Mouse (Mus musculus) hematopoietic stem cell, adult 5-6 weeks (primary cell): Measurements from ENCODE around the gene Sgsm3. TPM values are rescaled to one million over a fixed set of nuclear protein-coding genes. Genes with fewer than 3 reads are reported as not detected.

Experiments used
- ATAC-seq, 2 experiments: fragments of 125-278 bp in 1 of 2; replicated peaks in 1 of 2; 2 replicates each; pipeline ENCODE4 v1.8.0; 2016 to 2017; ENCODE audit warnings: inconsistent platforms in 2 of 2, mild to moderate bottlenecking in 2 of 2, moderate number of reproducible peaks in 2 of 2, low read depth in 1 of 2, moderate TSS enrichment in 1 of 2; ENCODE audit not compliant: low FRiP score in 2 of 2, poor library complexity in 2 of 2, severe bottlenecking in 2 of 2, insufficient read depth in 1 of 2, low TSS enrichment in 1 of 2
- total RNA-seq: library from RNA; stranded (forward); fragments of 172-1452, 232-1000 nt; gene quantifications from 2 replicates; pipeline ENCODE4 v1.2.3, GENCODE M21; 2017

Gene Sgsm3
- total RNA-seq, 1 experiment from 2014 or later: 39.5 TPM

GRCm38 (mm10) chr15:80955836-80956438 lies 21.6 kb upstream of the Sgsm3 start:
- ATAC-seq: no peak

- no peak for ATAC-seq
Observed at GRCm38 (mm10) chr15:80969371-80969770, 8.2 kb upstream of the Sgsm3 start.

GRCm38 (mm10) chr15:80974311-80974710 lies 3.3 kb upstream of the Sgsm3 start:
- no peak for ATAC-seq

- no peak for ATAC-seq
Observed at GRCm38 (mm10) chr15:80975666-80976065, 1.9 kb upstream of the Sgsm3 start.

- ATAC-seq: no peak
Observed at GRCm38 (mm10) chr15:80979611-80980010, 2.0 kb downstream of the Sgsm3 start.

GRCm38 (mm10) chr15:80981176-80981575 lies 3.6 kb downstream of the Sgsm3 start:
- ATAC-seq: no peak

GRCm38 (mm10) chr15:80983264-80983663 lies 5.7 kb downstream of the Sgsm3 start:
- ATAC-seq: no peak

GRCm38 (mm10) chr15:80988331-80988730 lies 10.8 kb downstream of the Sgsm3 start:
- ATAC-seq: no peak

GRCm38 (mm10) chr15:80989712-80990111 lies 12.1 kb downstream of the Sgsm3 start:
- peak; percentile 42; a peak in 2 of 4 replicates for ATAC-seq

- no peak for ATAC-seq
Observed at GRCm38 (mm10) chr15:80994959-80995358, 17.4 kb downstream of the Sgsm3 start.

GRCm38 (mm10) chr15:80996090-80996835 lies 18.7 kb downstream of the Sgsm3 start:
- ATAC-seq: no peak

- no peak for ATAC-seq
Observed at GRCm38 (mm10) chr15:80997077-80997476, 19.5 kb downstream of the Sgsm3 start.

- peak; percentile 12 to 51; a peak in 2 of 4 replicates for ATAC-seq
Observed at GRCm38 (mm10) chr15:81000419-81001138, 23.0 kb downstream of the Sgsm3 start.

- no peak for ATAC-seq
Observed at GRCm38 (mm10) chr15:81006127-81006735, 28.7 kb downstream of the Sgsm3 start.

- ATAC-seq: no peak
Observed at GRCm38 (mm10) chr15:81007339-81007738, 29.8 kb downstream of the Sgsm3 start.

GRCm38 (mm10) chr15:81007905-81008304 lies 30.3 kb downstream of the Sgsm3 start:
- ATAC-seq: no peak

GRCm38 (mm10) chr15:81008689-81009123 lies 31.1 kb downstream of the Sgsm3 start:
- peak; percentile 33 to 65; a peak in 3 of 4 replicates for ATAC-seq

- no peak for ATAC-seq
Observed at GRCm38 (mm10) chr15:81010114-81010513, 32.5 kb downstream of the Sgsm3 start.
